Mouse (Mus musculus): ENCODE measurements at regions not wholly inside any gene's neighbourhood (a gene's known extent, or its start where the extent isn't known, plus 50 kb on each side); places are given as distances from the start of the nearest gene placed in this dataset.

DNA sequence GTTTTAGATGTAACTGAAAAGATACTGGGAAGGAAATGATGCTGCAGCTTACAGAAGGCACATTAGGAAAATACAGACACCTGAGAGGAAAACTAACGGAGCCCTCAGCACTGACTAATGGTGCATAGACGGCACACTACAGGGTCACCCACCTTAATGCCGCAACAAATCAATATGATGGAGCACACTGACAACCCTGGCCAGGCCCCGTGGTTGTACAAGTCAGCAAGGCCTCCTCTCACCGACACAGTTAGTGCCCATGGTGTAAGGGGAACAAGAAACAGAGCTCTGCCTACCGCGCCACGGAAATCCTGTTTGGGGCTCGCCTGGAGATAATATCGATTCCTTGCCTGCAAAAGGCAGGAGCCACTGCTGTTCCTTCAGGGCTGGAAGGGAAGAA lies 273.9 kb downstream of the Prim2 start:
- H3K27ac ChIP-seq = no peak overlapping the region
- H3K9me3 ChIP-seq (ENCODE audit: control insufficient read depth, low read length) = no peaks in the 10 kb centered on the region
- no peaks in the 10 kb centered on the region for H3K4me1 ChIP-seq (replicated peaks; ENCODE audit: control insufficient read depth, insufficient read depth, low read length)
- no peaks in the 10 kb centered on the region for H3K27me3 ChIP-seq (ENCODE audit: control insufficient read depth, insufficient read depth, low read length)
- H3K4me3 ChIP-seq (replicated peaks; ENCODE audit: low read length) = no peak overlapping the region
- no peak overlapping the region for H3K9ac ChIP-seq
- 69% methylated on average over 10 of the region's 10 CpGs for WGBS
- no peak overlapping the region for H3K4me2 ChIP-seq (replicated peaks)
- no peak for DNase-seq (ENCODE audit: low spot score)
- H3K36me3 ChIP-seq (replicated peaks; ENCODE audit: control insufficient read depth, insufficient read depth) = no peaks in the 10 kb centered on the region
- peak; percentile 51; the same call in 1 of the 2 replicates for ATAC-seq (ENCODE audit: low FRiP score)

DNA sequence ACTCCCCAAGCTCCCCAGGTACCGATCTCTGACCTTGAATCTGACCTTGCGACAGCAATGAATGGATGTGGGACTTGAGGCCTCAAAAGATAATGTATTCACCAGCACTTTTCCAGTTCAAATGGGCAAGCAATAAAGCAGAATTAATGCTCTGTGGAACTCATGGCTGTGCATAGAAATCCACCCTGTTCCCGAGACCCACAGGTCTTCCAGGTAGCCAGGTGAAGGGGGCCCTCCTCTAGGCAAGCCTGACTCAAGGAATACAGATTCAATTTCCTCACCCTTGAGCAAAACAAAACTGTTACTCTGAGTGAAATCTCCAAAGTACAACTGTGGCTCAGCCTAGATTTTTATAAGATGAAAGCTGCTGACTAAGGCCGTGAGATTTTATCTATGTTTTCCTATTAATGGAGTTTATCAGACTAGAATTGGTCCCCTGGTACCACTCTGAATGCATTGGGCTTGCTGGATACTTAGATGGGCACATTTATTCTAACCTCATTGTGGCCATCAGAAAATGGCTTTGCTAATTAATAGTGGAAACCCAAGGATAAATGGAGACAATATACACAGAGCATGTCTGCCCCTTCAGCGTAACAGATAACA lies 274.5 kb downstream of the Prim2 start:
- Histone ChIP-seq H3K9ac (no peak overlapping the region), H3K36me3 (replicated peaks; ENCODE audit: control insufficient read depth, insufficient read depth) (no peaks in the 10 kb centered on the region), H3K4me3 (replicated peaks; ENCODE audit: low read length) (no peak overlapping the region), H3K4me2 (replicated peaks) (no peak overlapping the region), H3K4me1 (replicated peaks; ENCODE audit: control insufficient read depth, insufficient read depth, low read length) (no peaks in the 10 kb centered on the region), H3K27me3 (ENCODE audit: control insufficient read depth, insufficient read depth, low read length) (no peaks in the 10 kb centered on the region), H3K9me3 (ENCODE audit: control insufficient read depth, low read length) (no peaks in the 10 kb centered on the region), H3K27ac (no peak overlapping the region)
- no peak for DNase-seq (ENCODE audit: low spot score)
- ATAC-seq (ENCODE audit: low FRiP score) = no peak
- WGBS = 64% methylated on average over 5 of the region's 5 CpGs

DNA sequence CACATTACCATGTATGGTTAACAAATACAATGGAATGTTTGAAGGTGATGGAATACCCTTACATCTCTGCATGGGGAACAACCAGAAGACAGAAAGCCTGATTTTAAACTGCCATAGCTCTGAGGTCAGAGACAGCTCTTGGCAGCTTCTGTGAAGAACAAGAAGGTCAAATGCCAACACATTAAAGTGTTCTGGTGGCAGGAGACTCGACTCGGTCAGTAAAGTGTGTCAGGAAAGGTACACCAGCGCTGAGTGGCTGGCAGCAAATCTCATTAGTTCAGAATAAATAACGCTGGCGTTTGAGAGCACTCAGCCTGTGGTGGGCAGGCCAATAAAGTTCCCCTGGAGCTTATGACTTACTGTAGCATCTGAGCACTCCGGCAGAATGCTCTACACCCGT lies 298.8 kb downstream of the Prim2 start:
- H3K4me3 ChIP-seq (replicated peaks; ENCODE audit: low read length) = no peak overlapping the region
- no peaks in the 10 kb centered on the region for H3K9me3 ChIP-seq (ENCODE audit: control insufficient read depth, low read length)
- no peaks in the 10 kb centered on the region for H3K36me3 ChIP-seq (replicated peaks; ENCODE audit: control insufficient read depth, insufficient read depth)
- no peak overlapping the region for H3K27ac ChIP-seq
- WGBS = 68% methylated on average over 7 of the region's 7 CpGs
- ATAC-seq (ENCODE audit: low FRiP score) = no peak
- no peak for DNase-seq (ENCODE audit: low spot score)
- H3K27me3 ChIP-seq (ENCODE audit: control insufficient read depth, insufficient read depth, low read length) = no peaks in the 10 kb centered on the region
- no peaks in the 10 kb centered on the region for H3K4me1 ChIP-seq (replicated peaks; ENCODE audit: control insufficient read depth, insufficient read depth, low read length)
- H3K9ac ChIP-seq = no peak overlapping the region
- no peak overlapping the region for H3K4me2 ChIP-seq (replicated peaks)

GRCm38 (mm10) chr1:33362688-33363426 lies 306.7 kb downstream of the Prim2 start:
- Histone ChIP-seq H3K4me3 (replicated peaks; ENCODE audit: low read length) (no peak overlapping the region), H3K27ac (no peak overlapping the region), H3K4me2 (replicated peaks) (no peak overlapping the region), H3K9me3 (ENCODE audit: control insufficient read depth, low read length) (no peaks in the 10 kb centered on the region), H3K4me1 (replicated peaks; ENCODE audit: control insufficient read depth, insufficient read depth, low read length) (no peaks in the 10 kb centered on the region), H3K36me3 (replicated peaks; ENCODE audit: control insufficient read depth, insufficient read depth) (no peaks in the 10 kb centered on the region), H3K9ac (no peak overlapping the region), H3K27me3 (ENCODE audit: control insufficient read depth, insufficient read depth, low read length) (no peaks in the 10 kb centered on the region)
- 46% methylated on average over 13 of the region's 13 CpGs for WGBS
- no peak for ATAC-seq (ENCODE audit: low FRiP score)
- no peak for DNase-seq (ENCODE audit: low spot score)

DNA sequence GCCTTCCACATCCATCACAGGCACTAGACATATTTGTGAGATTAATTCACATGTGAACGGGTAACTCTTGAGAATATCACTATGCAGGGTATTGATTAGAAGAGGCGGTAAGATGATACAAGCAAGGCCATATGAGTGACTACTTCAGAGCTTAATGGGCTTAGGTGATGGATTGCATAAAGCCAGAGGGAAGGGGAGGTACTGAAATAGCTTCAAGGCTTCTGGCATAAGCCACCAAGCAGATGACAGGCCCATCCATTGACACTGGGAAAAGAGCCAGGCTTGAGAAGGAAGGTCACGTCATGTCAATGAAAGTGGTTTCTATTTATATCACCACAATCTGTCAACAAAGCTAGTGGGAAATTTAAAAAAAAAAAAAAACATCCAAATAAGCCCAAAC lies 335.5 kb downstream of the Prim2 start:
- no peaks in the 10 kb centered on the region for H3K4me1 ChIP-seq (replicated peaks; ENCODE audit: control insufficient read depth, insufficient read depth, low read length)
- H3K27me3 ChIP-seq (ENCODE audit: control insufficient read depth, insufficient read depth, low read length) = no peaks in the 10 kb centered on the region
- no peak overlapping the region for H3K9ac ChIP-seq
- H3K9me3 ChIP-seq (ENCODE audit: control insufficient read depth, low read length) = no peaks in the 10 kb centered on the region
- ATAC-seq (ENCODE audit: low FRiP score) (no peak; the same call in 1 of the 2 replicates), DNase-seq (ENCODE audit: low spot score) (no peak)
- whole genome bisulfite sequencing = 76% methylated on average over 3 of the region's 3 CpGs
- no peak overlapping the region for H3K27ac ChIP-seq
- no peak overlapping the region for H3K4me2 ChIP-seq (replicated peaks)
- no peak overlapping the region for H3K4me3 ChIP-seq (replicated peaks; ENCODE audit: low read length)
- H3K36me3 ChIP-seq (replicated peaks; ENCODE audit: control insufficient read depth, insufficient read depth) = no peaks in the 10 kb centered on the region

Data from hindbrain, embryonic 14.5 days (tissue).